Mouse (Mus musculus): ENCODE measurements around the gene Nufip1. TPM values are rescaled to one million over a fixed set of nuclear protein-coding genes. Genes with fewer than 3 reads are reported as not detected.

The Nufip1 gene
- polyA plus RNA-seq, 1 experiment from 2014 or later, result 10.0 TPM

DNA sequence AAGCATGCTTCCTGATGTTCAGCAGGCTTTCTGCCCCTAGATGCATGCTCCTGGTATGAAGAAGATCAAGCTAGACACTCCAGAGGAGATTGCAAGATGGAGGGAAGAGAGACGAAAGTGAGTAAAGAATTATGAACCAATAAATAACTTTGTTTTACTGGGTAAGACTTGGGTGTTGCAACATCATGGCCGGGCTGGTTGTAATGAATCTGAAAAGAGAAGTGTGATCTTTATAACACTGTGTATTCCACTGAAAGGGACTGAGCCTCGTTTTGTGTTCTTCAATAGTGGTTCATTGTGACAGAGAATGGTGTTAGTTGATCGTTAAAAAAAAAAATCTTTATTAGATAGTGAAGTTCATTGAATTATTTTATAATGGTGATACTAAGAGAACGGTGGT is 5.1 kb downstream of the Nufip1 start:
- Histone ChIP-seq H3K36me3 (ENCODE audit: inconsistent target) (peaks cover 37% of the 10 kb centered on the region), H3K4me3 (ENCODE audit: inconsistent target) (no peak overlapping the region)

DNA sequence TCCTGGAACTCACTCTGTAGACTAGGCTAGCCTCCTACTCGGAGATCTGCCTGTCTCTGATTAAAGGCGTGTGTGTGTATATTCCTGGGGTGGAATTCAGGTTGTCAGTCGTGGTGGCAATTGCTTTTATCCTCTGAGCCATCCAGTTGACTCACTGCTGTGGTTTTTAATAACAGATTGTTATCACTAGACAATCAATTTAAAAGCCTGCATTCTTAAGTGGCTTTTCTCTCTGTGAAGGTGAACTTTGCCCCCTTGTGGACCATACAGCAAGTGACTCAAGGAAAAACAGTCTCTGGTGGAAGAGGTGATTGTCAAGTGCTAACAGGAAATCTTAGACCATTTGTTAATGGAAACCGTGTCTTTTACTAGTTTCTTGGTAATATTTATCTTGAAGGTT is 8.3 kb downstream of the Nufip1 start:
- WGBS (ENCODE audit: missing documents), result 64% methylated on average over 4 of the region's 4 CpGs
- no peak overlapping the region for H3K27ac ChIP-seq
- peaks cover 59% of the 10 kb centered on the region for H3K36me3 ChIP-seq (ENCODE audit: inconsistent target)

More for the DNA sequence above, 5.1 kb downstream of the Nufip1 start:
- peaks cover 85% of the 10 kb centered on the region for H3K79me2 ChIP-seq (ENCODE audit: inconsistent target)
- 39% methylated on average over 5 of the region's 5 CpGs for WGBS (ENCODE audit: missing documents)
- no peak overlapping the region for H3K27ac ChIP-seq

DNA sequence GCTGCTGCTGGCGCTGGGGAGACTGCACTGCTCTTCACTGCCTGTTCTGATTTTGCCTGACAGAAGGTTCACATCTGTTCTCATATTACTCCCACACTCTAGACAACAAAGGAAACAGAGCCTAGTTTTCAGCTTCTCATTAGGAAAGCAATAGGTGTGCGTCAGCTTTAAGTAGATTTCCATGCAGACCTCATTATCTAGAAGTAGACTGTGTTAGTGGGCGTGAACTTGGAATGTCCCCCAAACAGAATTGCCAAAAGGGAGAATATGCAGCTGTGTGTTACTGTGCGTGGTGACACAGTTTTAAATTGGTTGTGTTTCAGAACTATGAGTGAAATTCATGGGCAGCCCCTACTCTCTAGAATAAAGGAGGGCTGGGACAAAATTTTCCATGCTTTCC is 9.8 kb downstream of the Nufip1 start:
- Histone ChIP-seq H3K36me3 (ENCODE audit: inconsistent target) (peaks cover 74% of the 10 kb centered on the region), H3K79me2 (ENCODE audit: inconsistent target) (peaks cover 89% of the 10 kb centered on the region), H3K27ac (no peak overlapping the region), H3K4me3 (ENCODE audit: inconsistent target) (no peak overlapping the region)
- 100% methylated on average over 3 of the region's 4 CpGs for WGBS (ENCODE audit: missing documents)

More for the DNA sequence above, 8.3 kb downstream of the Nufip1 start:
- Histone ChIP-seq H3K4me3 (ENCODE audit: inconsistent target) (no peak overlapping the region), H3K79me2 (ENCODE audit: inconsistent target) (peaks cover 88% of the 10 kb centered on the region)

DNA sequence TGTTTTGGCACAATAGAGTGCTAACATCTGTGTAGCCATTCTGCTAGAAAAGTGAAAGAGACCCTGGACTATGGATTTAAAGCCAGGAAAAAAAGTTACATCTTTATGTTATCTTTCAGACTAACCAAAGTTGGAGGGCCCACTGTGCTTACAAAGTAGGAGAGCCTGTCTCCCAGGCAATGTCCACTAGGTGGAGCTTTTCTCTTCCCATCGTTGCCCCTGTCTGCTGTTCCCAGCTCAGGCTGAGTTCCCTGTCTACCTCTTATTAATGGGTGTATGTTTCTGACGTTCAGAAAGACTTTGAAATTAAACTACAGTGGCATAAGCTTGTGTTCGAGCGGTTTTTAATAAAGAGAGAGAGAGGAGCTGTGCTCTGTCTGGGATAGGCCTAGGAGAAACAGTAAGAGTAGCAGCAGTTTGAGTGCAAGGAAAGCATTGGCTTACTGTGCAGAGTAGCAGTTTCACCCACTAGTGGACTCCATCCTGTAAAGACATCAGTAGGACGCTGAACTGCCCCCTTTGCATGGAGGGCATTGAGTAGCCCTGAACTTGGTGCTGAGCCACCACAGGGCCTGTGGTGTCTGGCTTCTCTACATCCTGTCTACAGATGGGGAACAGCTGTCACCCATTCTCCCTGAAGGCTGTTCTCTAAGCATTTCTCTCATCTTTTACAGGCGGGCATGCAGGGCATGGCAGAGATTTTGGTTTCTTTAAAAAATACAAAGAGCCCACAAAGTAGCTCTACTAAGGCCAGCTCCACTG is 11.4 kb downstream of the Nufip1 start:
- Histone ChIP-seq H3K36me3 (ENCODE audit: inconsistent target) (peaks cover 79% of the 10 kb centered on the region), H3K79me2 (ENCODE audit: inconsistent target) (peaks cover 74% of the 10 kb centered on the region), H3K27ac (no peak overlapping the region), H3K4me3 (ENCODE audit: inconsistent target) (no peak overlapping the region)
- WGBS (ENCODE audit: missing documents), result 60% methylated on average over 6 of the region's 6 CpGs

DNA sequence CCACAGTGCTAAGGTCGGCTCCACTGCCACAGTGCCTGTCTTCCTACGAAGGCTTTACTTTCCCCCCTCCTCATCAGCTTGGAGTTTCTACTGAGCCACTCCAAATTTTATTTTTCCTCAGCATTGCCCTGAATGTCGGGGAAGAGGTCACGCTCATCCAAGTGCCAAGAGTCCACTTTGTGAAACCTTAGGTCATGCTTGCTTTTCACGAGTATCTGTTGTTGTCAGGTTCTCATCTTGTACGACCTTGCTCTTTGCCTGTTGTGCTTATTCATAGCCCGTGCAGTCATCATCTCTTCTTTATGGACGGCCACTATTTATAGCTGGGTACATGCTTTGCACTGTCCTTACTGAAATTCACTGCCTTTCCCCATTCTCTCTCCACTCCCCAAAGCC is 12.0 kb downstream of the Nufip1 start:
- peaks cover 68% of the 10 kb centered on the region for H3K79me2 ChIP-seq (ENCODE audit: inconsistent target)
- no peak overlapping the region for H3K4me3 ChIP-seq (ENCODE audit: inconsistent target)
- WGBS (ENCODE audit: missing documents), result 93% methylated on average over 8 of the region's 8 CpGs
- peaks cover 79% of the 10 kb centered on the region for H3K36me3 ChIP-seq (ENCODE audit: inconsistent target)
- no peak overlapping the region for H3K27ac ChIP-seq

DNA sequence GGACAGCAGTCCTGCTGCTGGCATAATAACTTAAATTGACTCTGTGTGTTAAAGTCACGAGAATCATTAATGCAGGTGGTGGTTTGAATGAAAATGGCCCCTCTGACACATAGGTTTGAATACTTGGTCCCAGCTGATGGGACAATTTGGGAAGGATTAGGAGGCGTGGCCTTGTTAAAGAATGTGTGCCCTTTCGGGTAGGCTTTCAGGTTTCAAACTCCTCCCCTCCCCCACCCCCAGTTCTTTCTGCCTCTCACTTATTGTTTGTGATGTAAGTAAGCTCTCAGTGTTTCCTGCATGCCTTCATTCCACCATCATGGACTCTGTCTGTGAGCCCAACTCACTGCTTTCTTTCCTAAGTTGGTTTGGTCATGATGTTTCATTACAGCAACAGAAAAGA is 16.6 kb downstream of the Nufip1 start:
- Histone ChIP-seq H3K79me2 (ENCODE audit: inconsistent target) (peaks cover 22% of the 10 kb centered on the region), H3K27ac (no peak overlapping the region), H3K36me3 (ENCODE audit: inconsistent target) (peaks cover 86% of the 10 kb centered on the region), H3K4me3 (ENCODE audit: inconsistent target) (no peak overlapping the region)
- WGBS (ENCODE audit: missing documents), result 100% methylated on average over 2 of the region's 3 CpGs

DNA sequence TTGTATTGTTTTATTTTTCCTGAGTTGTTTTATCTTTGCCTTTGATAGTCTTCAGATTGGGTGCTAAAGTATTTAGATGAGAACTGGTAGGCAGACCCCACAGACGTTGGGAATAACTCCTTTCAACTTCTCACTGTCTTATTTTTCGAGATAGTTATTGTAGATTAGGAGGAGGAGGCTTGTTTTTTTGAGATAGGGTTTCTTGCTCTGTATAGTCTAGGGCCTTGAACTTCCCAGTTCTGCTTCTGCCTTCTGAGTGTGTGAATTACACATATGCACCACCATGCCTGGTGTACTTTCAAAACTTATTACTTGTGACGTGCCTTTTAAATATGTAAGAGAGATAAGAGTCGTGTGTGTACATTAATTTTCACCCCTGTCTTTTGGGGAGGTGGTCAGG is 17.5 kb downstream of the Nufip1 start:
- no peak overlapping the region for H3K4me3 ChIP-seq (ENCODE audit: inconsistent target)
- H3K79me2 ChIP-seq (ENCODE audit: inconsistent target), result peaks cover 13% of the 10 kb centered on the region
- peaks cover 86% of the 10 kb centered on the region for H3K36me3 ChIP-seq (ENCODE audit: inconsistent target)
- no peak overlapping the region for H3K27ac ChIP-seq
- 81% methylated on average over 4 of the region's 4 CpGs for WGBS (ENCODE audit: missing documents)

DNA sequence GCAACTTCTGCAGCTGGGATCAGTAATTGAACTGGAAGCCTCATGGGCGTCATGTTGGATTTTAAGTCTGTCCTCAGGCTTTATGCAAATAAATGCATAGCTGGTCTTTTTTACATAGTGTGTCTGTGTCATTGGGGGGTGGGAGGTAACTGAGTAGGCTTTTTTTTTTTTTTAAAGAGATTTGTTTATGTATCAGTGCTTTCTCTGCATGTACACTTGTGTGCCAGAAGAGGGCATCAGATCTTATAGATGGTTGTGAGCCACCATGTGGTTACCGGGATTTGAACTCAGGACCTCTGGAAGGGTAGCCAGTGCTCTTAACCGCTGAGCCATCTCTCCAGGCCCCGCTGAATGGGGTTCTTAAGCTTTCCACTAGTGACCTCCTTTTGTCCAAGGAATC is 24.3 kb downstream of the Nufip1 start:
- 93% methylated on average over 4 of the region's 4 CpGs for WGBS (ENCODE audit: missing documents)
- H3K36me3 ChIP-seq (ENCODE audit: inconsistent target), result peaks cover 51% of the 10 kb centered on the region
- no peaks in the 10 kb centered on the region for H3K79me2 ChIP-seq (ENCODE audit: inconsistent target)
- H3K4me3 ChIP-seq (ENCODE audit: inconsistent target), result no peak overlapping the region
- H3K27ac ChIP-seq, result no peak overlapping the region

DNA sequence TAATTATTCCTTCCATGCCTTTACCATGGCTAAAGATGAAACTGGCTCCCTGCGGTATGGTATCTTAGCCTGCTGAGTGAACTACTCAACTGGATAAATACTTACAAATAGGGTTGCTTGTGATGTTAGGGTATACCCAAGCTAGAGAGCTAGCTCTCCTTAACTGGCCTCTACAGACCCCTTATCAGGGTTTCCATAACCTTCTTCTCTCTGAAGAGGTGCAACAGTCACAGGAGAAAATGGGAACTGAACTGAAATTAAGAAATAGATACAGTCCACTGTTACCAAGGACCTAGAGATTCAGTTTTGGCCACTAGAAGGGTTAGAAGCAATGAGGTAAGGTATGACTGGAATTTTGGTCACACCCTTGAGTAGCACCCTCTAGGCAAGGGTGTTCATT is 34.6 kb downstream of the Nufip1 start:
- 88% methylated on average over 1 of the region's 1 CpGs for WGBS (ENCODE audit: missing documents)
- H3K79me2 ChIP-seq (ENCODE audit: inconsistent target), result no peaks in the 10 kb centered on the region

DNA sequence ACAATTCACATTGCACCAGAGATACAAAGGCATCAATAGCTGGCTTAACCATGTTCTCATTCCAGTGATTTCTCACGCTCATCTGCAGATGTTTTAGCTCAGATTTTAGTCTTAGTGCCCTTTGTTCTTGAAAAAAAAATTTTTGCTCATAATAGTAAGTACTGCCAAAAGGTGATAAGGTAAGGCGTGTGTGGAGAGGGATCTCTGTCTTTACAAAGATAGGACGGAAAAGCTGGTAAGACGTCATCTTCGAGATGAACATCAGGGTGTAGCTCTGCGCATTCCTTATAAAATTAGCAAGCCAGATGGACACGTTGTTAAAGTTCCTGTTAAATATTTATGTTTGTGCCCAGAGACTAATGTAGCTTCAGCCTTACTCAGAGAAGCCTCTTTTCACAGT is 35.2 kb downstream of the Nufip1 start:
- Histone ChIP-seq H3K36me3 (ENCODE audit: inconsistent target) (no peaks in the 10 kb centered on the region), H3K79me2 (ENCODE audit: inconsistent target) (no peaks in the 10 kb centered on the region), H3K27ac (no peak overlapping the region), H3K4me3 (ENCODE audit: inconsistent target) (no peak overlapping the region)
- WGBS (ENCODE audit: missing documents), result 86% methylated on average over 7 of the region's 7 CpGs

More for the DNA sequence above, 34.6 kb downstream of the Nufip1 start:
- Histone ChIP-seq H3K36me3 (ENCODE audit: inconsistent target) (no peaks in the 10 kb centered on the region), H3K27ac (no peak overlapping the region), H3K4me3 (ENCODE audit: inconsistent target) (no peak overlapping the region)

DNA sequence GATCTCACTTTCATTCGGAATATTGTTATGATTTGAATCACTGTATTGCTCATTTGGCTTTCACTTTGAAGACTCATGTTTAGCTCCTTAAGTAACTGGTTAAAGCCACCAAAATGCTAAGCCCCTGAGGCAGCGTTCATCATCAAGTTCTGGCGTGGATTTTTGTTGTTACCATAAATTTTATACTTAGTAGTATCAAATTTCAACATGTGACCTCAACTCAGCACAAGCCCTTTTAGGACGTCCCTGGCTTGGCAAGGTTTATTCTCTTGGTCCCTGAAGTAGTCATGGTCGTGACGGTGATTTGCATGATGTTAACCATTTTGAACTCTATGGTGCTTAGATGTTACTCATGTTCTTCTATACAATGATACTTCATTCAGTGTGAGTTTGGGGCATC is 36.4 kb downstream of the Nufip1 start:
- Histone ChIP-seq H3K4me3 (ENCODE audit: inconsistent target) (no peak overlapping the region), H3K36me3 (ENCODE audit: inconsistent target) (no peaks in the 10 kb centered on the region), H3K27ac (no peak overlapping the region), H3K79me2 (ENCODE audit: inconsistent target) (no peaks in the 10 kb centered on the region)
- 84% methylated on average over 6 of the region's 6 CpGs for WGBS (ENCODE audit: missing documents)

DNA sequence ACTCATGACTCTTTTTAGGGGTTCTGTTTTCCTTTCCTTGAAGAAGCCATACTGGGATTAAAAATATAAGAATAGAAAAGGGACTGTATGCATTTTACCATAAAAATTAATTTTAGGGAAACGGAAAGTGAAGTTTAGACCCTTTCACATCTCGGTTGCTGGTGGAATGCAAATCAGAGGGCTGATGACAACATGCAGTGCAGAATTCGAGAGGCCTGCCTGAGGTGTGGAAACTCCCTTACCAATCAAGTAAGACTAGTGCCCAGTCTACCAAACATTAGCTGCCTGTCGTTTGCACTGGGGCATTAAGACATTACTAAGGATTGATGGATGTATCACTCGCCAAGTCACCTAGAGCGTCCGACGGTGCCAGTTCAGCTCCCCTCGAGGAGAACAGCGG is 37.6 kb downstream of the Nufip1 start:
- Histone ChIP-seq H3K36me3 (ENCODE audit: inconsistent target) (no peaks in the 10 kb centered on the region), H3K79me2 (ENCODE audit: inconsistent target) (no peaks in the 10 kb centered on the region), H3K27ac (no peak overlapping the region), H3K4me3 (ENCODE audit: inconsistent target) (no peak overlapping the region)
- WGBS (ENCODE audit: missing documents), result 88% methylated on average over 10 of the region's 10 CpGs

DNA sequence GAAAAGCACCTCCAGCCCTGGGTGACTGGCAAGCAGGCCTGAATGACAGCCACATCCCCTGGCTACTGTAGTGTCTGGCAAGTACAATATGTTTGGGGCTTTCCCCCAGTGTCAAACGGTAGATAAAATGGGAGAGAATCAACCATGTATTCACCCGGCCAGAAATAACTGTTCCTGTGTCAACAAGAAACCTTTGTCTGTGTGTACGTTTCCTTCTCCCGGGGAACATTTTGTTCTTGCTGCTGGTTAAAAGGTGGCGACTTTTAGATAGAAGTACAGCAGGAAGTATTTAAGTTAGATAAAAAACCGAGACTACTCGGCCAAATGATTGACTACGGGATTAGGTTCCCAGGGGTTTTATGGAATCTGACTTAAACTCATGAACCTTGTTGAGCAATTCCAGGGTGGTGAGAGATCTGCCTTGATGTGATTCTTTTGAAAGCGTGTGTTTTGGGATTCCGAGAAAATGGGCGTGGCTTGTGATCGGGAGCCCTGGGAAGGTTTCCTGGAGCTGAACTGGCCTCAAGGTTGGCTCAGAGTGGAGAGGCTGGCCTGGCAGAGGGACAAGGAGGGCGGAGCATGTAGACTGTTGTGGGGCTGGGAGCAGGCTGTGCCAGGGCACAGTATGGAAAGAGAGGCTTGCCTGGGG is 39.0 kb downstream of the Nufip1 start:
- Histone ChIP-seq H3K36me3 (ENCODE audit: inconsistent target) (no peaks in the 10 kb centered on the region), H3K79me2 (ENCODE audit: inconsistent target) (no peaks in the 10 kb centered on the region), H3K4me3 (ENCODE audit: inconsistent target) (no peak overlapping the region), H3K27ac (no peak overlapping the region)
- 45% methylated on average over 13 of the region's 13 CpGs for WGBS (ENCODE audit: missing documents)

DNA sequence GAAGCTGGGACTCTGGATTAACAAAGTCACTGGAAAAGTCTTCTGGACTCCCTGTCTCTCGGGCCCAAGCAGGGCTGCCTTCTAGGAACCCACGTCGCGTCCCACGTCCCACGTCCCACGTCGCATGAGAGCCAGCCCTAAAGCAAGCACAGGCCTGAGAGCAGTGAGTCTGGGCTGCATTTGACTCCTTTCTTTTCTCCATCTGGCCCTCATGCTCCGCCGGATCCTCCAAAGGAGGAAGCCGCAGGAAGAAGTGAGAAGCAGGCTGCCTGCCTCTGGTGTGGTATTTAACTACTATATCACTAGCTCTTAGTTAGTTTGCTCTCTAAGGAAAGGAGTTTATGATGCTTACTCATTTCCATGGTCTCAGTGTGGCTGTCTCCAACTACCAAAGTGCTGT is 39.8 kb downstream of the Nufip1 start:
- H3K4me3 ChIP-seq (ENCODE audit: inconsistent target), result no peak overlapping the region
- H3K36me3 ChIP-seq (ENCODE audit: inconsistent target), result no peaks in the 10 kb centered on the region
- 90% methylated on average over 11 of the region's 11 CpGs for WGBS (ENCODE audit: missing documents)
- no peaks in the 10 kb centered on the region for H3K79me2 ChIP-seq (ENCODE audit: inconsistent target)
- no peak overlapping the region for H3K27ac ChIP-seq

DNA sequence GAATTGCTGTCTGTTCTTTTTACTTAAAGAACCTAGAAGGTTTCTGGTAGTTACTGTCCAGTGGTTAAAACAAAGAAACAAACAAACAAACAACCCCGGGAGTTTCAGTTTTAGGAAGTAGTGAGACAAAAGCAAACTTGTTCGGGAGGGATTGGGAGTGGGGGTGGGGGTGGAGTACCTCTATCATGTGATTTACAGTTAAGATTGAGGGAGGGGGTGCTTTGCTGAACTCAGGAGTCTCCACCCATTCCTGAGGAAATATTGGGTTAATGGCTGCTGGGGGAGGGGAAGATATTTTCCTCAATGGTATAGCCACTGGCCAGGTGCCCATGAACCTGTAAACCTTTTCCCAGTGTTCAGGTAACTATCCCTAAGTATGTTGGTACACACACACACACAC is 40.3 kb downstream of the Nufip1 start:
- Histone ChIP-seq H3K4me3 (ENCODE audit: inconsistent target) (no peak overlapping the region), H3K27ac (no peak overlapping the region), H3K79me2 (ENCODE audit: inconsistent target) (no peaks in the 10 kb centered on the region), H3K36me3 (ENCODE audit: inconsistent target) (no peaks in the 10 kb centered on the region)
- 46% methylated on average over 2 of the region's 2 CpGs for WGBS (ENCODE audit: missing documents)
